Mouse (Mus musculus) T-helper 17 cell (primary cell): ENCODE data around the gene H2-Q1.
"Not testable (repeated sequence)": the region's sequence is repeated elsewhere in the genome, so short reads cannot be mapped to it uniquely, and the experiment has no call there.

ENCODE experiments used
- in situ Hi-C, 2 experiments: fragments of 300-600 bp; cut with MboI, MseI; formaldehyde crosslinking; loops; 1 replicate in 1 of 2; 2 replicates in 1 of 2; pipeline ENCODE4 v1.15.1; 2025; ENCODE audit warnings: high pct_unique_total_duplicates in 2 of 2

Gene H2-Q1

DNA sequence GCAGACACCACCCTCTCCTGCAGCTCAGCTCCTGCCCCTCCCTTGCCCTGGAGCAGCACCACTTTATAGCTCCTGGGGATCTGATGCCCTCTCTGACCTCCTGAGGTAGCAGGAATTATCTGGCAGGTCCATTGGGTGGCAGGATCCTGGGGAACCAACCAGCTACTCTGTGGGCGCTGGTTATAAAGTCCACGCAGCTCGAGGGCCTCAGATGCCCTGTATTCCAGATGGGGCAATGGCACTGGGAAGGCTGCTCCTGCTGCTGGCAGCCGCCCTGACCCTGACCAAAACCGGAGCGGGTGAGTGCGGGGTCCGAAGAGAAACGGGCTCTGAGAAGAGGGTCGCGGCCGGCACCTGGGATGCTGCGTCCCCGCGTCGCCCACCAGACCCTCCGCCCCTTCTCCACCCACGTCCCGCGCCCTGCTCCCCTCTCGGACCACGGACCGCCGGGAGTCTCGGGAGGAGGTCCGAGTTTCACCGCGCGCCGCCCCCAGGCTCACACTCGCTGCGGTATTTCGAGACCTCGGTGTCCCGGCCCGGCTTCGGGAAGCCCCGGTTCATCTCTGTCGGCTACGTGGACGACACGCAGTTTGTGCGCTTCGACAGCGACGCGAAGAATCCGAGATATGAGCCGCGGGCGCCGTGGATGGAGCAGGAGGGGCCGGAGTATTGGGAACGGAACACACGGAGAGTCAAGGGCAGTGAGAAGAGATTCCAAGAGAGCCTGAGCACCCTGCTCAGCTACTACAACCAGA, at the start of gene H2-Q1:
Gene H2-Q1, plus strand, starts transcription at position 79 of the 755 bp plus-strand sequence.
- in situ Hi-C loops = no loop called here

DNA sequence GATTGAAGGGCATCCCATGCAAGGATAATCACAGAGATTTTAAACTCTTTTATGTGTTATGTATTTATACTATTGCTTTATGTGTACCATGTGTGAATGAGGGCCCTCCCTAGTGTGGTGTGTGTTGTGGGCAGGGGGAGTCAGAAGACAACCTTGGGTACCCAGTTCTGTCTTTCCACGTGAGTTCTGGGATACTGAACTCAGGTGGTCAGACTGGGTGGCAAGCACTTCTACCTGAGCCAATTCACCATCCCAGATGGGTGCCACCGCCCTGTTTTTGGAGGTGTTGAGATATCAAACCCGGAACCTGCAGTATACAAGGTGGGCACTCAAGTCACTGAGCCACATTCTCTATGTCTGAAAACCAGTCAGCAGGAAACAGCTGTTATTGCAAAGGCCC, 48.0 kb upstream of the H2-Q1 start:
- in situ Hi-C loops = no loop called here

DNA sequence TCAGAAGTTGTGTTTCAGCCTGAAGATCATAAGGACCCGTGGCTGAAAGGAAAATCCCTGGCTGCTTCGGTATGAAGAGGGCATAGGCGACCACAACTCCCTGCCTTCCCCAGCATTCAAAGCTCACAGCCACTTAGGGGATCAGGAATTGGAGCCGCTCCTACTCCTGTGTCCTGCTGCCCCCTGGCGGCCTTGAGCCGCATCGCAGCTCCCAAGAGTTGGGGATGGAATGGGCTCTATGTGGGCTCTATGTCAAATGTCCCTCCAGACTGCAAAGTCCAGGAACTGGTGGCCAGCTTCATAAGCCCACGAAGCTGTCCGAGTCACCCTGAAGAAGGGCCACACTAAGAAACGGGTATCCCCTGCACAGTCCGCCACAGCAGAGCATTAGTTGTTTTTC, 45.4 kb upstream of the H2-Q1 start:
- in situ Hi-C loops = no loop called here

DNA sequence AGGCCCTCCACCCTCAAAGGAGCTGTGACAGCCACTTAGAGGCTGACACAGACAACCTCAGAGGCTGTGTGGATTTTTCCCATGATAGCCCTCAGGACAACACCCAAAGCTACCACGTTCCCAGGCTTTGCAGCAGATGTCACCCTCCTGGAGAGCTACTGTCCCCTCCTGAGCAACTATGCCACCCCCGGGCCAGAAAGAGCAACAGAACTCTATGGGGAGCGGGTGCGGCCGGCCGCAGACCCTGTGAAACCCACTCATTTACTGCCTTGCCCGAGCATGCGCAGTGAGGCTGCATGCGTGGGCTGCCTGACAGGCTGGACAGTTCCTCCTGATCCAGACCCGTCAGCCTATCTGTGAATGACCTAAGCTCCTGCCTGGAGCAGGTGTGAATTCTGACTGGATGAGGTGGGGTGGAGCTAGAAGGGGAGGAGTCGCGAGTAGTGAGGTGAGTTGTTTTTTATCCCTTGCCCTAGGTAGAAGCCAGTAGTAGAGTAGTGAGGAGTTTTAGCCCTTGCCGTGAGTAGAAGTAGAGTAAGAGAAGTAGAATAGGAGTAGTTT, 43.8 kb upstream of the H2-Q1 start:
- in situ Hi-C loops = no loop called here

DNA sequence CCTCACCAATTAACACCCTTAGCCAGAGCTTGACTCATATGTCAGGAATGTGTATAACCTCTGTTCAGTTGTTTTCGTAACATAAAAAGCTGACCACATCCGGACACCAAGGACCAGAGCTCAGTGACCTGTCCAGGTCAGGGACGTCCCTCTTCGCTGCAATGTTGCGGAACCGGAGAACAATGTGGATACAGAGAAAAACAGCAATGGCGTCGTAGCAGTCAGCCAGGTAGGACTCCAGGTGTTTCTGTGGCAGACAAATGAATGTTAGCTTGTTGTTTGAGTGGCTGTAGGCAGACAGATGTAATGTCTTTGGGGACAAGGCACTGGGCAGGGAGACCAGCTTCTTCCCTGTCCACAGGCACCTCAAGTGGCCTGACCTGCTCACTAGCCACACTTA, 42.2 kb upstream of the H2-Q1 start:
- in situ Hi-C loops = no loop called here

DNA sequence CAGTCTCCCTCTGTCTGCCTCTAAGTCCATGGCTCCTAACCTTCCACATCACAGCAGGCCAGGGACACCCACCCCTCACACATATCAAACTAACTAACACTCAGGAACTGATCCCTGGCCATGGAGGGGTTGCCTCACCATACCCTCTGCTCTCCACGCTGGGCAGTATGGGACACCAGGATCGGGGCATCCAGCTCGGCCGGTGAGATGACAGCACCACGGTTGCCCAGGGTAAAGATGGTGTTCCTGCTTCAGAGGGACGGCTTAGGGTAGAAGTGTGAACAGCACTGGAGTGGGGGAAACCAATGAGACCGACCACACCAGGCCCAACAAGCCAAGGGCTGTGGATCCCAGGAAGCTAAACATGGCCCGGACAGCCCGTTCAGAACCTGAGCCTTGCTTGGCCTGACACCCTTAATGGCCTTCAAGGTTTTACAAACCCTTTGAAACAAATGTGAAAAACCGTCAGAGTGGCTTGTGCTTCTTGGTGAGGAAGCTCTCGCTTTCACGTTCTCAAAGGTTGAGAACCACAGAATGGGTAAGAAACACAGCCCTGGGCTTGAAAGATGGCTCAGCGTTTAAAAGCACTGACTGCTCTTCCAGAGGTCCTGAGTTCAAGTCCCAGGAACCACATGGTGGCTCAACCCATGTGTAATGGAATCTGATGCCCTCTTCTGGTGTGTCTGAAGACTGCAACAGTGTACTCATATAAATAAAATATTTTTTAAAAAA, 41.1 kb upstream of the H2-Q1 start:
- in situ Hi-C loops = no loop called here

DNA sequence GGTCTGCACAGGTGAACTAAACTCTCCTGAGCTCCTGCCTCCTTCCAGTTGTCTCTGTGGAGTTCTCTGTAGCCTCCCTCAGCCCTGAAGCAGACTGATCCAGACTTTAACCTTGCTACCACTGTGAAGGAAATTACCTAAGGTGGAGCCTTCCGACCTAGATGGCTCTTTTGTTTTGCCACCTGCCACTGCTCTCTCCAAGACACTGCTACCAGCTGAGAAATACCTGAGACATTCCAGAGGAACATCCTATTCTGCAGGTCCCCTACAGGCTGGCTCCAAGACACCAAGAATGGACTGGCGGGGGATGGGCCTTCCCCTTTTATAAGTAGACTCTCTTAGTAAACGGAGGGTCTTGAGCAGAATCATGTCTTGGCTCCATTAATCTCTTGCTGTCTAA, 39.9 kb upstream of the H2-Q1 start:
- in situ Hi-C loops = loop anchor here in 1 of 2 experiments (10.0 kb wide), 1 partner anchor 1565 kb away; no protein-coding TSS in a partner anchor

DNA sequence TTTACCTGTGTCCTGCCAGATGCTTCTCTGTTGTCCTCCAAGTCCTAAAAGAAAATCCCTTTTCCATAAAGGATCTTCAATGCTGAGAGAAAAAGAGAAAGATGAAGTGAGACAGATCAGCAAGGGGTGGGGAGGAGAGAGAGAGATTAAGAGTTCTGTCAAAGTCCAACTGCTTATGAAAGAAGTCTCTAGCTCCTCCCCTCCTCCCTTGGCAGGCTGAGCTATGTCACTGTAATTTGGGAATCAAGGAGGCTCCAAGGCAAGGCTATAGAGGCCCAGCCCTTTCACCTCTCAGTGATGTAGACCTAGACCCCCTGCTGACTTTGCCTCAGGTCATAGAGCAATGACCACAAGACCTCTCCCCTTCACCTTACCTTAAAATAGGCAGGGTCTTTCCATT, 34.8 kb upstream of the H2-Q1 start:
- in situ Hi-C loops = loop anchor here in 1 of 2 experiments (10.0 kb wide), 1 partner anchor 1559 kb away; no protein-coding TSS in a partner anchor

DNA sequence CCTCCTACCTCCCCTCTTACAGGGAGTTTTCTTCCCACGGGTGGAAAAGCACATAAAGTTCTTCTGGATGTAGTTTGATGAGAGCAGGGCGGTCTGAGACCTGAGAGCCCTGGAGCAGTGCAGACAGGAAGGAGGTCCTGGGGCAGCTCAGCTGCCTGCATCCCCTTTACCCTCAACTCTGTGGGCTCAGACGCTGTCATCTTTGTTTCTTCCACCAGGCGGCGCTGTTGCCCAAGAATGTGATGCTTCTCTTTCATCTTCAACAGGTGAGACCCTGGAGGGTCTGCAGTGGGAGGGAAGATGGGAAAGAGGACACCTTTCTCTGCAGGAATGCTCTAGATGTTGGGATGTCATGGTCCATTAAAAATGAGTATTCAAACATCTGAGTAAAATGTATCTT, 24.4 kb upstream of the H2-Q1 start:
- in situ Hi-C loops = loop anchor here in 1 of 2 experiments (5.0 kb wide), 1 partner anchor 137 kb away; no protein-coding TSS in a partner anchor

DNA sequence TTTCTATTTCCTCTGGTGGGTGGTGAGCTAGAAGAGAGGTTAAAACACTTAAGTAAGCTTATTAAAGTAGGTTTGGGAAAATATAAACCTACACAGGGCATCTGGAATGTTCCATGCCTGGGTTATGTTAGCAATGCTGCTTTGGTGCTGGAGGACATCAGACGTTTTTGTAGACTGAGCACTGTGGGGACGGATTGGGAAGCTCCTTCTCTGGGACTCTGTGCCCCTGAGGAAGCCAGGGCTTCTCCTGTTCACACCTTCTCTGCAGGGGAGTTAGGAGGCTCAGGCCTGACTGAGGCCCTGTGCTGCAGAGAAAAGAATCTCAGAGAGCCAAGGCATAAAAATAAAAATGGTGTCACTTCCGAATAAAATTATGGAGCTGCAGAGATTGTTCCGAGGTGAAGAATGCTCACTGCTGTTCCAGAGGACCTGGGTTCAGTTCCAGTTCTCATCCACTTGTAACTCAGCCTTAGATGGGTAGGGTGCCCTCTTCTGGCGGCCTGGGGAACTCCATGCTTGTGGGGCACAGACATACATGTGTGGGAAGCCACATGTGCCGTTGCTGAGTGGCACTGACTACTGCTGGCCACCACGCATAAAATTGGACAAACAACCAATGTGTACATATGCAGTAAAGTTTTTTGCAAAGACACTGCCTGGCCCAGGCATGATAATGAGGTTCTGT, 19.8 kb upstream of the H2-Q1 start:
- in situ Hi-C loops = loop anchor here in 1 of 2 experiments (10.0 kb wide), 1 partner anchor 154 kb away; no protein-coding TSS in a partner anchor

DNA sequence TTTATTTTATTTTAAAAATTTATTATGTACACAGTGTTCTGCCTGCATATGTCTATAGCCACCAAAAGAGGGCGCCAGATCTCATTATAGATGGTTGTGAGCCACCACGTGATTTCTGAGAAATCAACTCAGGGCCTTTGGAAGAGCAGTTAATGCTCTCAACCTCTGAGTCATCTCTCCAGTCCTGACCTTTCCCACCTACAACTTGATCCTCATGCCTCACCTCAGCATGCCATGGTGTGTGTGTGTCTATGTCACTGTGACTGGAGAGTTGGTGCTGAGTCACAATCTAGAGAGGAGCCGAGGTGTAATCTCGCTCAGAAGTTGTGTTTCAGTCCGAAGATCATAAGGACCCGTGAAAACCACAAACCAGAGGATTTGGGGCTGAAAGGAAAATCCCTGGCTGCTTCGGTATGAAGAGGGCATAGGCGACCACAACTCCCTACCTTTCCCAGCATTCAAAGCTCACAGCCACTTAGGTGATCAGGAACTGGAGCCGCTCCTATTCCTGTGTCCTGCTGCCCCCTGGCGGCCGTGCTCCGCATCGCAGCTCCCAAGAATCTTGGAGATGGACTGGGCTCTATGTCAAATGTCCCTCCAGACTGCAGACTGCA, 18.5 kb upstream of the H2-Q1 start:
- in situ Hi-C loops = loop anchor here in 1 of 2 experiments (10.0 kb wide), 1 partner anchor 153 kb away; no protein-coding TSS in a partner anchor

DNA sequence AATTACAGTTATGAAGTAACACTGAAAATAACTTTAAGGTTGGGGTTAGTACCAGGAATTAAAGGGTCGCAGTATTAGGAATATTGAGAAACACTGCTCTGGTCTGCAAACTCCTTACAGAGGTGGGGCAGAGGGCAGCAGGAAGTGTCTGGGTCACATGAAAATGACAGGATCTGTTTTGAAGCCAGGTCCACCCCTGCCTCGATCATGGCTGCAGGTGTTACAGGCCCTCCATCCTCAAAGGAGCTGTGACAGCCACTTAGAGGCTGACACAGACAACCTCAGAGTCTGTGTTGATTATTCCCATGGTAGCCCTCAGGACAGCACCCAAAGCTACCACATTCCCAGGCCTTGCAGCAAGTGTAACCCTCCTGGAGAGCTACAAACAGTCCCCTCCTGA, 16.9 kb upstream of the H2-Q1 start:
- in situ Hi-C loops = loop anchor here in 1 of 2 experiments (10.0 kb wide), 1 partner anchor 152 kb away; no protein-coding TSS in a partner anchor

DNA sequence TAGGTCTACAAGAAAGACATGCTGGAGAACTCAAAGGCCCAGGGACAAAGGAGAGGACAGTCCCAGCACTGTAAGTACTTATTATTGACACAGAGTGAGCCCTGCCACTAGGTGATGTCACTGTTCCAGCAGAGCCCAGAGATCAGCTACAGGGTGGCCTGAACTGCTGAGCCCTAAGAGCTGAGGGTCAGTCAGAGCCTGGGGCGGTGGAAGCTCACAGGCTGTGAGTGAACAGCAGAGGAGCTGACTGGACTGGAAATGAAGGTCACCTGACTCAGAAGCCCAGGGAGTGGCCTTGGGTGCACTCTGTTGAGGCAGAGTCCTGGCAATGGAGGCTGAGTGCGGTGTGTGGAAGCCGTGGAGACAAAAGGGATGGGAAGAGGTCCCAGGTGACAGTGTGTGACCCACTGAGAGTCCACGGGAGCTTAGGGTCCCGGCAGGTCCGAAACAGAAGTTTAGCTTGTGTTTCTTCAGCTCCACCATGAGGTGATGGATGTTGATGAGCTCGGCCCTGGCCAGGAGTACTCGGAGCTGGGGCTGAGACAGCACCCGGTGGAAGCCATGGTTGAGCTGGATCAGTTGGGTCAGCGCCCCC, 16.4 kb upstream of the H2-Q1 start:
- in situ Hi-C loops = loop anchor here in 1 of 2 experiments (10.0 kb wide), 1 partner anchor 151 kb away; no protein-coding TSS in a partner anchor

DNA sequence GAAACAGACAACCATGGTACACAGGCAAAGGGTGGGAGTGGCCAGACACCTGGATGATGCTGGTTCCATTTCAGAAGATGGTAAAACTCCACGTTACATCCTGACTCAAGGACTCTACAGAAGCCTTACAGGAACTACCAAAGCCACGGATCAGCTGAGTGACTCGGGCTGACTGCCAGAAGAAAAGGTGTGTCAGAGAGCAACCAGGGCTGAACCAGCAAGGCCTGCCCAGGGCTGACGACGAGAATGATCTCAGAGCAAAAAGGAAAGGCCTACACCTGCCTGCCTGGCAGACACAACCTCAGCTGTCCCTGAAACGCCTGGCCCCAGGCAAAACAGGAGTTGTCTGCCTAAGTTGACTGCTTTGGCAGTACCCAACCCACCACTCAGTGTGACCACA, 15.7 kb upstream of the H2-Q1 start:
- in situ Hi-C loops = loop anchor here in 1 of 2 experiments (10.0 kb wide), 1 partner anchor 150 kb away; no protein-coding TSS in a partner anchor

DNA sequence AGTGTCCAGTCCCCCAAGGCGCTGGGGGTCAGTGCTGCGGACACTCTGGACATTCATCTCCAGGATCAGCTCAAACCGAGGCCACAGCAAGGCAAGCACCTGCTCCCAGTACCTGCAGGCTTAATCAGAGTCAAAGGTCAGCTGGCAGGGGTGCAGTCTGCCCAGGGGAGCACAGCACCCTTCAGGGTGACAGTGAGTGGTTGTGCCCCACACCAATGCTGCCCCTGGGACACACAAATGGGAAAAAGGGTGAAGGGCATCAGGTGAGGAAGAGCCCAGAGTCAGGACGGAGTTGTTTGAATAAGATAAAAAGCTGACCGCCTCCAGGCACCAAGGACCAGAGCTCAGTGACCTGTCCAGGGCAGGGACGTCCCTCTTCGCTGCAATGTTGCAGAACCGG, 15.3 kb upstream of the H2-Q1 start:
- in situ Hi-C loops = loop anchor here in 1 of 2 experiments (10.0 kb wide), 1 partner anchor 150 kb away; no protein-coding TSS in a partner anchor

DNA sequence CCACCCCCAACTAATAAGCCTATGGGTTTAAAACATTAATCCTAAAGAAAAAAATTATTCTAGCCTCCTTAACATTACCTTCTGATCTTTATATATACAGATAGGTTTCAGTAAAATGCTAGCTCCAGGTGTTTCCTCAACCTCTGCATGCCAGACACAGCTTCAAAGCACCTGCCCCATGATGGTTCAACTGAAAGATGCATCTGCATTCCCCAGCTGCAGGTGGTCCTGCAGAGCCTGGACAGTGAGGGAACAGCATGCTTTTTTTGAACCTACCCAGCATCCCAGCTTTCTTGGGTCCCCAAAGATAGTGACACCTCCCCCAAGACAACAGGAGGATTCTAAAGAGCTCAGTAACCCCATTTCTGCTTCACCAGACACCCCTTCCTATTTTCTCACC, 1.5 kb upstream of the H2-Q1 start:
- in situ Hi-C loops = no loop called here

DNA sequence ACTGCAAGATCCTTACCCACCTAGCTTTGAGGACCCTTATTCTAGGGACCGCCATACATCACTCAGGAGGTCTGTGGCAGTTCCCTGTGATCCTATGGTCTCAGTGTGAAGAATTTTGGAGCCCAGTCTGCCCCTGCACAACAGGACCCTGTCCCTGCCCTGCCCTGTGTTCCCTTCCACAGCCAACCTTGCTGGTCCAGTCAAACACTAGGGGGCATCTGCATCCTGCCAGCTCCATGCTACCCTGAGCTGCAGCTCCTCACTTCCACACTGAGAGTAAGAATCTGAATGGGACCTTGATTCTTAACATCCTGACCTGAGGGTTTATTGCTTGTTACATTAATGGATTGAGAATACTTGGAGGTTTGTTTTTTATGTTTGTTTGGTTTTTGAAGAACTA, 4.9 kb downstream of the H2-Q1 start:
- in situ Hi-C loops = not testable (repeated sequence)

DNA sequence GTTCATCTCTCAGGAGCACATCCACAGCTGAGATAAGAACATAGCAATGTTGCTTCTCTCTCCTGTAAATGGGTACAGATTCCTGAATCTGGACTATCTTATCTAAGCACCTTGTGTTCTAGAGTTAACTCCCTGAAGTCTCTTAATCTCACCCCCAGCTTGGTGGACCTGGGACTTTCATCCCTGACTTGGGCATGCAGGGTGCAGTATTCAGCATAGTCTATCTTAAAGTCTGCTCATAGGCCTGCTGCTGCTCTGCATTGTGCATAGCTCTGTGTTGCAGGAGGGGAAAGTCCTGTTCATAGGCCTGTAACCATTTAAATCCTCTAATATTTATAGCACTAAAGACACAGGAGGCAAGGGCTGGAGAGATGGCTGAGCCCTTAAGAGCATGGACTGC, 5.8 kb downstream of the H2-Q1 start:
- in situ Hi-C loops = not testable (repeated sequence)

DNA sequence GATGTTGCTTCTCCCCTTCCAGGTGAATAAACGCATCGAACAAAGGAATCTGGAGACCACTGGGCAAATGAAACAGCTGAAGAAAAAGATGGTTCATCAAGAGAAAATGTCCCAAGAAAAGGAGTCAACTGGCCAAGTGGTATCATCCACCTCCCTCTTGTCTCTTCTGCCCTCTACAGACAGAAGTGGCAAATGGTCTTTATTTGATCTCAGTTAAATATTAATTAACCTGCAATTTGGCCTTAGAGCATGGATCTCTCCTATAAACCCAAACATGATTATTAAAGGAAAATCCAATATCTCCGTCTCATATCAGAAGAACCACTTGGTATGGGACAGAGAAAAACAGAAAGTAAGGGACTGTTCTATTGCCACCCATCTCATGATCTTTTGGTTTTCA, 9.5 kb downstream of the H2-Q1 start:
- in situ Hi-C loops = not testable (repeated sequence)

DNA sequence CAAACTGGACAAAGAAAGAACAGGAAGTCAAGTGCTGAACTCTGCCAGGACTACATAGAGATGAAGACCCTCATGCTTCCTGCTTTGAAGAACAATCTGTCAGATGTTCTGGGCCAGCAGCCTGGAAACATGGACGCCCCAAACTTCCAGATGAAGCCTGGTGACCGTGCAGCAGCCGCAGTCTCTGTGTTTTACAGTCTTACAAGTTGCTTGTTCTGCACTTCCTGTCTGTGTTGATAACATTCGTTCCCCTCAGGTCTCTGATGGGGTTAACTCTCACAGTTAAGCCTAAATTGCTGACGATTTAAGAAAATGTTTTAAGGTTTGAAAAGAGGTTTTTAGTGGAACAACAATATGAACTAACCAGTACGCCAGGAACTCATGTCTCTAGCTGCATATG, 11.3 kb downstream of the H2-Q1 start:
- in situ Hi-C loops = not testable (repeated sequence)
